Mouse (Mus musculus): ENCODE data around the gene Limch1. TPM values are rescaled to one million over a fixed set of nuclear protein-coding genes. Genes with fewer than 3 reads are reported as not detected.

Limch1 gene
- polyA plus RNA-seq, 1 experiment from 2014 or later: 6.7 TPM

DNA sequence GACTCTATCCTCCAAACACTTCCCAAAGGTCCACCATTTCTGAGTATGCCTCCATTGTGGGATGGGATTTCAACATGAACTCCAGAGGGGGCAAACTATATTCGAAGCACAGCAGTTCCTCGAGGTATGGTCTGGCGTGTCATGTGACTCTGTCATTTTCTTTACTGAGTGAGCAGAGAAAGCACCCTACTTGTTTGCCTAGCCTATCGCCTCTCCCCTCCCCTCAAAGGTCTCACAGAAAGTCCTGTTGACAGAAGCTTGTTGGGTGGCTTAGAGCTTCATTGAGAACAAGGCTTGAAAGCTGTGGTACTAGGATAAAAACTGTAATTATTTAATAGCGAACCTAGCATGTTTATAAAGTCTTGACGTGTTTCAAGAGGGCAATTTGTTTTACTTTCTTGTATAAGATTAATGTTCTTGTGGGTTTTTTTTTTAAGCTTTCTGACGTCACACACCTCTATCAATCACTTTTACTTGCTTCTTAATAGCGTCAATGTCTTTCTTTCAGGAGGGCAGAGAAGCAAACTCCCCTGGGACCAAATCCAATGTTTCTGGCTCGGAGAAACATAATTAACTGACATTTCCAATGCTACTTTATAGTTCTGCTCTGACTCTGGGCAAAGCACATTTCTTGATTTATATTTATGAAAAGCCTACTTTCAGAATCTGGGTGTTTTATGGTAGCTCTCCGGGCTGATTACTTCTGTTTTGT lies 32.5 kb downstream of the Limch1 start:
- Histone ChIP-seq H3K4me3 (ENCODE audit: low read depth, low read length) (no peak overlapping the region), H3K36me3 (ENCODE audit: control insufficient read depth, insufficient read depth) (no peaks in the 10 kb centered on the region), H3K27me3 (replicated peaks; ENCODE audit: control insufficient read depth, insufficient read depth, low read length) (no peaks in the 10 kb centered on the region), H3K27ac (ENCODE audit: low read depth, low read length) (no peak overlapping the region), H3K4me2 (replicated peaks; ENCODE audit: low read depth) (no peak overlapping the region), H3K9me3 (ENCODE audit: control insufficient read depth) (no peaks in the 10 kb centered on the region), H3K4me1 (replicated peaks; ENCODE audit: control insufficient read depth, insufficient read depth, low read length) (no peaks in the 10 kb centered on the region), H3K9ac (ENCODE audit: low read depth, low read length) (no peak overlapping the region)
- whole genome bisulfite sequencing: 32% methylated on average over 10 of the region's 10 CpGs
- TF ChIP-seq CTCF (IDR thresholded peaks at IDR 0.05; ENCODE audit: low read depth): no peak
- ATAC-seq: no peak

DNA sequence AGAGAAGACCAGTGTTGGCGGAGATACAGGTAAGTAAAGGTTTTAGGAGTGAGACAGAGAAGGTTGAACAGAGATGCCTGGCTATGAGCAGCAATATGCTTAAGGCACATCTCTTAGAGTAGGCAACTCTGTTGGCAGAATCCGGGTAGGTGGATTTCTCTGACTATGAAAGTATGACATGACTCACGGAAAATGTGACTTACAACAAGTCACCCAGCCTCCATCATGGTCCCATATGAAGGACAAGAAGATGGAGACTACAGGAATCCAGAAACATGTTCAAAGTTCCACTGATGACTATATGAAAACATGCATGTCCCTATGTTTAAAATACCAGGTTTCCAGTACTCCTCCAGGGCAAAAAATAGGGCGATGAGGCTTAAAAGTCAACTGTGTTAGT lies 34.7 kb downstream of the Limch1 start:
- Histone ChIP-seq H3K36me3 (ENCODE audit: control insufficient read depth, insufficient read depth) (no peaks in the 10 kb centered on the region), H3K27me3 (replicated peaks; ENCODE audit: control insufficient read depth, insufficient read depth, low read length) (no peaks in the 10 kb centered on the region), H3K4me2 (replicated peaks; ENCODE audit: low read depth) (no peak overlapping the region), H3K9ac (ENCODE audit: low read depth, low read length) (no peak overlapping the region), H3K27ac (ENCODE audit: low read depth, low read length) (no peak overlapping the region), H3K4me1 (replicated peaks; ENCODE audit: control insufficient read depth, insufficient read depth, low read length) (no peaks in the 10 kb centered on the region), H3K4me3 (ENCODE audit: low read depth, low read length) (no peak overlapping the region), H3K9me3 (ENCODE audit: control insufficient read depth) (no peaks in the 10 kb centered on the region)
- 95% methylated on average over 4 of the region's 4 CpGs for WGBS
- no peak for TF ChIP-seq CTCF (IDR thresholded peaks at IDR 0.05; ENCODE audit: low read depth)
- ATAC-seq: no peak

DNA sequence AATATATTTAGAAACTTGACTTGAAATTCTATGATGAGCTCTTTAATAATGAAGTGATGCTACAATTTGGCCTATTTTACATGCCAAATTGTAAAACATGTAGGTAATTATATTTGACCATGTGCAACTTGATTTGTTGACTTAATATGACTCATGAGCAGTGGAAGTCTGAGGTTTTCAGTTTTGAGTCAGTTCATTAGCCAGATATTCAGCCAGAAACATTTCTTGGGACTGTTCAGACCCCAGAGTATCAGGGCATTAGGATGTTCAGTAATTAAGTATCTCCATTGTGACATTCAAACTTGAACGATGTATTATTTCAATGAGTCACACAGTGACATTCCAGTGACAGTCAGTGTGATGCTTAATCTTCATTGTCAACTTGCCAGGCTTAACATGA lies 35.9 kb downstream of the Limch1 start:
- H3K27ac ChIP-seq (ENCODE audit: low read depth, low read length): no peak overlapping the region
- no peak for TF ChIP-seq CTCF (IDR thresholded peaks at IDR 0.05; ENCODE audit: low read depth)
- H3K4me3 ChIP-seq (ENCODE audit: low read depth, low read length): no peak overlapping the region
- H3K9ac ChIP-seq (ENCODE audit: low read depth, low read length): no peak overlapping the region
- WGBS: 98% methylated on average over 1 of the region's 1 CpGs
- no peak for ATAC-seq
- H3K9me3 ChIP-seq (ENCODE audit: control insufficient read depth): no peaks in the 10 kb centered on the region
- no peaks in the 10 kb centered on the region for H3K36me3 ChIP-seq (ENCODE audit: control insufficient read depth, insufficient read depth)
- no peaks in the 10 kb centered on the region for H3K4me1 ChIP-seq (replicated peaks; ENCODE audit: control insufficient read depth, insufficient read depth, low read length)
- H3K27me3 ChIP-seq (replicated peaks; ENCODE audit: control insufficient read depth, insufficient read depth, low read length): no peaks in the 10 kb centered on the region
- no peak overlapping the region for H3K4me2 ChIP-seq (replicated peaks; ENCODE audit: low read depth)

DNA sequence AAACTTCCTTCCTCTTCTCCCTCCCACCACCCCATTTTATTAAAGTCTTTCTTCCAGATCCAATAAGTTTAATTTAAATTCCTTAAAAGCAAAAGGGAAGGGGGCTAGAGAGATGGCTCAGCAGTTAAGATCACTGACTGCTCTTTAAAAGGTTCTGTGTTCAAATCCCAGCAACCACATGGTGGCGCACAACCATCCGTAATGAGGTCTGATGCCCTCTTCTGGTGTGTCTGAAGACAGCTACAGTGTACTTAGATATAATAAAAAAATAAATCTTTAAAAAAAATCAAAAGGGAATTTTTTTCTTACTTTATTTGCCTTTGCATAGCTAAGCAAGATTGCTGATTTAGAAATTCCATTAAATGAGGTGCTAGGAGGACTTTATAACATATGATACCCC lies 37.2 kb downstream of the Limch1 start:
- Histone ChIP-seq H3K9me3 (ENCODE audit: control insufficient read depth) (no peaks in the 10 kb centered on the region), H3K36me3 (ENCODE audit: control insufficient read depth, insufficient read depth) (no peaks in the 10 kb centered on the region), H3K4me2 (replicated peaks; ENCODE audit: low read depth) (no peak overlapping the region), H3K27me3 (replicated peaks; ENCODE audit: control insufficient read depth, insufficient read depth, low read length) (no peaks in the 10 kb centered on the region), H3K9ac (ENCODE audit: low read depth, low read length) (no peak overlapping the region), H3K27ac (ENCODE audit: low read depth, low read length) (no peak overlapping the region), H3K4me3 (ENCODE audit: low read depth, low read length) (no peak overlapping the region), H3K4me1 (replicated peaks; ENCODE audit: control insufficient read depth, insufficient read depth, low read length) (no peaks in the 10 kb centered on the region)
- 98% methylated on average over 2 of the region's 2 CpGs for WGBS
- ATAC-seq: no peak
- peak; percentile 5; the same call in 1 of the 2 replicates for TF ChIP-seq CTCF (IDR thresholded peaks at IDR 0.05; ENCODE audit: low read depth)

DNA sequence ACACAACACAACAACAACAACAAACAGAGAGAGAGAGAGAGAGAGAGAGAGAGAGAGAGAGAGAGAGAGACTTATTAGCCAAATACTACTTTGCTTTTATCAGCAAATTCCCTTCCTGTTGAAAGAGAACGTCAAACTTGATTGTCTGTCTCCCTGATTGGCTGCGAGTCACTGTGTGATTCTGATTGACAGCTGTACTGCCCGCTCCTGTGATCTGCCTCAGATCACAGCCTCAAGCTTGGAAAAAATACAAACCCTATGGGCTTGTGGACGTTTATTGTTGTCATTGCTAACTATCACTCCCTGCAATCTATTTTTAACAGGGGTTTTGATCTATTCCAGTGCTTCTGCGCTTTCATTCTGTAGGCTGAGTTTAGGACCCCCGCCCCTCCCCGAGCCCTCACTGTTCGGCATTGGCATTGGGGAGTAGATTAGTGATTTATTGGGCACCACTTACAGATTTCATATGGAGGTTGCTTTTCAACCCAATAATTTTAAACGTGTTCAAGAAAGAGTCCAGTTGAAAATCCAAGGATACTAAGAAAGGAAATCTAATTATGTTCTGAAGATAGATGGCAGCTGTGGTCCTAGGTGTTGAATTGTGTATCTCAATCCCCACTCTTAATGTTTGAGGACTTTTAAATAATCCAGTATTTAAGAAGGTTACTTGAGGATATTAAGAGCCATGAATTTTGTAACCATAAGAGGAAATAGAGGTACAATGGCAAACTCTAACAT lies 39.2 kb downstream of the Limch1 start:
- H3K9me3 ChIP-seq (ENCODE audit: control insufficient read depth): no peaks in the 10 kb centered on the region
- no peak overlapping the region for H3K4me2 ChIP-seq (replicated peaks; ENCODE audit: low read depth)
- H3K27ac ChIP-seq (ENCODE audit: low read depth, low read length): no peak overlapping the region
- no peak for TF ChIP-seq CTCF (IDR thresholded peaks at IDR 0.05; ENCODE audit: low read depth)
- H3K36me3 ChIP-seq (ENCODE audit: control insufficient read depth, insufficient read depth): no peaks in the 10 kb centered on the region
- ATAC-seq: no peak
- H3K9ac ChIP-seq (ENCODE audit: low read depth, low read length): no peak overlapping the region
- H3K4me3 ChIP-seq (ENCODE audit: low read depth, low read length): no peak overlapping the region
- no peaks in the 10 kb centered on the region for H3K4me1 ChIP-seq (replicated peaks; ENCODE audit: control insufficient read depth, insufficient read depth, low read length)
- WGBS: 70% methylated on average over 9 of the region's 9 CpGs
- H3K27me3 ChIP-seq (replicated peaks; ENCODE audit: control insufficient read depth, insufficient read depth, low read length): no peaks in the 10 kb centered on the region

DNA sequence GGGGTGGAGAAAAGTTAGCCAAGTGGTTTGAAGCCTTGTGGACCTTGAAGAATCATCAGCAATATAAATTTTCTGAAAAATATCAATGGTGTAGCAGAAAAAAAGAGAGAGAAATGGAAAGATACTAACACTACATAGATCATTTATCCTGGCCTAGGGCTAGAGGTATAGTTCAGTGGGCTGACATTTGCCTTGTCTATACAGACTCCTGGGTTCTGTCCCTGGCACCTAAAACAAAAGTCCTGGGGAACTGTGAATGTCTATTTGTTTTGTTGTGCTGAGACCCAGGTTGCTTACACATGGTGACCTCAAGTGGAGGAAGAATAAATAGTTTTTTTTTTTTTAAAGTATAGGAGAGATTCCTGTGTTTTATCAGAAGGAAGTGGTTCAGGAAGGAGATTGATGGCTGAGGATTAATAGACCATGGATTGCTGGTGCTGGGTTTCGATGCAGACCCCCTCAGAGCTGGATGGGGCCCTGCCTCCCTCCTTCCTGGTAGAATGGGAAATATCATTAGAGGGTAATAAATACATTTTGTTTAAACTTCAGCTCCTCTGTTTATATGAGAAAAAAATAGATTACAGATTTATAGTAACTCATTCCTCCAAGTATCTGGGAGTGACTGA lies 40.5 kb downstream of the Limch1 start:
- H3K4me2 ChIP-seq (replicated peaks; ENCODE audit: low read depth): no peak overlapping the region
- no peak overlapping the region for H3K9ac ChIP-seq (ENCODE audit: low read depth, low read length)
- no peaks in the 10 kb centered on the region for H3K27me3 ChIP-seq (replicated peaks; ENCODE audit: control insufficient read depth, insufficient read depth, low read length)
- WGBS: 24% methylated on average over 1 of the region's 1 CpGs
- H3K36me3 ChIP-seq (ENCODE audit: control insufficient read depth, insufficient read depth): no peaks in the 10 kb centered on the region
- no peaks in the 10 kb centered on the region for H3K4me1 ChIP-seq (replicated peaks; ENCODE audit: control insufficient read depth, insufficient read depth, low read length)
- no peak for ATAC-seq
- H3K4me3 ChIP-seq (ENCODE audit: low read depth, low read length): no peak overlapping the region
- TF ChIP-seq CTCF (IDR thresholded peaks at IDR 0.05; ENCODE audit: low read depth): no peak
- H3K27ac ChIP-seq (ENCODE audit: low read depth, low read length): no peak overlapping the region
- H3K9me3 ChIP-seq (ENCODE audit: control insufficient read depth): no peaks in the 10 kb centered on the region

Measured in intestine, postnatal 0 days (tissue).